Mouse (Mus musculus) limb, embryonic 10.5 days (tissue): ENCODE measurements around the gene Bcat1. TPM values are rescaled to one million over a fixed set of nuclear protein-coding genes. Genes with fewer than 3 reads are reported as not detected.

Experiments used
- DNase-seq: peaks from one replicate; pipeline ENCODE4 v3.0.0-alpha.2; 2017; ENCODE audit warnings: low spot score
- H3K27ac ChIP-seq: fragments of 300-500 bp; sonication (generic); 2 replicates; pipeline ENCODE4 v1.5.1; 2016; ENCODE audit warnings: mild to moderate bottlenecking
- H3K27me3 ChIP-seq: fragments of 300-500 bp; sonication (generic); 2 replicates; pipeline ENCODE4 v1.6.1; 2016; ENCODE audit warnings: low read depth, mild to moderate bottlenecking; ENCODE audit not compliant: poor library complexity, severe bottlenecking
- H3K36me3 ChIP-seq: fragments of 300-500 bp; sonication (generic); 2 replicates; pipeline ENCODE4 v1.6.1; 2016; ENCODE audit warnings: mild to moderate bottlenecking, moderate library complexity
- H3K4me1 ChIP-seq: fragments of 300-500 bp; sonication (generic); 2 replicates; pipeline ENCODE4 v1.6.1; 2016
- H3K4me3 ChIP-seq: fragments of 300-500 bp; sonication (generic); 2 replicates; pipeline ENCODE4 v1.5.1; 2016; ENCODE audit warnings: mild to moderate bottlenecking, moderate library complexity
- H3K9me3 ChIP-seq: fragments of 300-500 bp; sonication (generic); replicated peaks from 2 replicates; pipeline ENCODE4 v1.6.1; 2016; ENCODE audit warnings: mild to moderate bottlenecking
- WGBS: fragments of 180-500 bp; shearing (Covaris S2); methylation state at CpG from one replicate; pipeline ENCODE4 v1.1.7; 2016; 5-methylcytosine and 5-hydroxymethylcytosine counted together
- polyA plus RNA-seq: library from polyadenylated mRNA; unstranded; fragments of >200 nt; fragmentation: Nextera tagmentation; extraction: Ambion mirVana; gene quantifications from 2 replicates; pipeline ENCODE4 v1.2.1, GENCODE M21; 2016

Bcat1 gene
- polyA plus RNA-seq, 1 experiment from 2014 or later = 66.0 TPM

DNA sequence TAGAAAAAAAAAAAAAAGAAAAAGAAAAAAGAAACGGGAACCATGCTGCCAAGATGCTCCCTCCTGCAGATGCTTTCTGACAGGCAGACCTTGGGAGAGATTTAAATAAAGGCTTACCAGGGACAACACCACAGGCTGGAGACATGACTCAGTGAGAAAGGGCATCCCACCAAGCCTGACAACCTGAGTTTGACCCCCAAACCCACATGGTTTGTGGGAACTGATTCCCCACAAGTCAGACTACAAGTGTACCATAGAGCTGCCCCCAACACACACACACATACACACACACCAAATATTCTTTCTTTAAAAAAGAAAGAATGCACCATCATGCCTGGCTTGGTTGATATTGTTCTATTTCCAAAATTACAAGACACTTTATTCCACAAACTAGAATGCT is 11.9 kb downstream of the Bcat1 start:
- DNase-seq = no peak

DNA sequence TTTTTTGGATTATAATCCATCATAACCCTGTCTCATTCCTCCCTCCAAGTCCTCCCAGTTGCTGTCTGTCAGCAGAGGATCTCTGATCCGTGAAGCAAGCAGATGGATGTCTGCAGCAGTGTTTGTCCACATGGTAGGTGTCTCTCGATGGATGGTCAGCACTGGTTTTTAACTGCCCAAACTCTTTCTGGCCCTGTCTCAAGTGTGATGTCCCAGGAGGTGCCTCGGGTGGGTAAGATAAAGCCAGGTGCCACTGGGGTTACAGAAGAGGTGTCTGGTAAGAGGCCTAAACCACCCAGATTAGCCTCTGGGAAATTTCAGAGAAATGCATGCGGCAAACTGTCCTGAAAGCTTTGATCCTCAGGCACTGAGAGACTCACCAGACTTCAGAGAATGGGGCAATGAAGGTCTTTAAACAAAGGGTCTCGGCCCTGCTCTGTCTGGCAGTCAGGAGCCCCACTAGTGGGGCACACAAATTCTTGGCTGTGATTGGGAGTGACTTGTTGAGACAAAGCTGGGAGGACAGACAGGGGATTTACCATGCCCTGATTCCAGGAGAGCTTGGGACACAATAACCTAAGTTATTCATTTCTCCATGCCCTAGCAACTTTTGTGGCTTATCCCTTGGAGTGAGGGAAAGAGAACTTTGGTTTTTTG is 12.6 kb downstream of the Bcat1 start:
- no peaks in the 10 kb centered on the region for H3K27me3 ChIP-seq
- H3K4me3 ChIP-seq = no peak overlapping the region
- DNase-seq = no peak
- H3K36me3 ChIP-seq = no peaks in the 10 kb centered on the region
- H3K9me3 ChIP-seq = no peaks in the 10 kb centered on the region
- 0 out of 2 replicates have a peak overlapping the region, but pooled peaks have one; percentile 10 for H3K27ac ChIP-seq
- 17% methylated on average over 5 of the region's 5 CpGs for WGBS
- peaks cover 15% of the 10 kb centered on the region for H3K4me1 ChIP-seq

More for the DNA sequence above, 11.9 kb downstream of the Bcat1 start:
- 53% methylated on average over 1 of the region's 1 CpGs for WGBS
- Histone ChIP-seq H3K36me3 (0 out of 2 replicates have a peak, but pooled peaks cover under 1% of the 10 kb centered on the region), H3K4me1 (peaks cover 15% of the 10 kb centered on the region), H3K27me3 (no peaks in the 10 kb centered on the region), H3K9me3 (no peaks in the 10 kb centered on the region), H3K4me3 (no peak overlapping the region), H3K27ac (no peak overlapping the region)

DNA sequence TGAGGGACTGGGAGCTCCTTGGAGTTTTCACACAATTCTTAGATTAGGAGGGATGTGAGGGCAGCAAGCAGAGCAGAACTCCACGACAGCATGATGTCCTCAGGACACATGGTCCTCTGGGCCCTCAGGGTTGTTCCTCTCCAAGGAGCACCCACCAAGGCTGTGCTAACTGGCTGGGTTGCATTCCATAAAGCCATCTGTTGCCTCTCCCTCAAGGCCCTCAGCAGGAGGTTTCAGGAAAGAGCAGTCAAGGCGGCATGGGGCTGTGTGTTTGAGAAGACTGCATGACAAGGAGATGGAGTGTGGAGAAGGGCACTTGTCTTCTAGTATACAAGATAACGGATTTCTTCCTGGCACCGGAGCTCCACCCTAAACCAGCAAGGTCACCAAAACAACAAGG is 13.2 kb downstream of the Bcat1 start:
- Histone ChIP-seq H3K4me3 (no peak overlapping the region), H3K4me1 (peaks cover 15% of the 10 kb centered on the region), H3K36me3 (no peaks in the 10 kb centered on the region; the same call in 1 of the 2 replicates), H3K27me3 (no peaks in the 10 kb centered on the region), H3K27ac (0 out of 2 replicates have a peak overlapping the region, but pooled peaks have one; percentile 7), H3K9me3 (no peaks in the 10 kb centered on the region)
- WGBS = 50% methylated on average over 4 of the region's 4 CpGs
- no peak for DNase-seq

DNA sequence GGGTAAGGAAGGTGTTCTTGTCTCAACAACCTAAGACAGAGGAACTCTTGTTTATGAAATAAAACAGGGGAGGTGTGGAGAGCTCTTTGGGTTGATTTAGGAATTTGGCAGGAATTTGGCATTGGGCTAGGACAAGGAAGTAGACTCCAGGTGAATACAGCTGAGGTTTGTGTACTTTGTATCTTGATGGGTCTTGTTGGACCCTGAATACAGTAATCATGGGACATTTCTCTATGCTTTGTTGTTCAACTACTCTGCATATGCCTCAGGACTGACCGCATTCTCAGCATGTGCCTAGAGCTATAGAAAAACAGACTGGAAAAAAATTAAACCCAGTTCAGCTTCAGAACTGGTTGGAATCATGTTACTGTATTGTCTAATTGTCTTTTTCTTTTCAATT is 14.6 kb downstream of the Bcat1 start:
- Histone ChIP-seq H3K4me1 (peaks cover 14% of the 10 kb centered on the region), H3K27me3 (no peaks in the 10 kb centered on the region), H3K27ac (no peak overlapping the region), H3K4me3 (no peak overlapping the region), H3K36me3 (no peaks in the 10 kb centered on the region; the same call in 1 of the 2 replicates), H3K9me3 (no peaks in the 10 kb centered on the region)
- 93% methylated on average over 1 of the region's 1 CpGs for WGBS
- DNase-seq = no peak

DNA sequence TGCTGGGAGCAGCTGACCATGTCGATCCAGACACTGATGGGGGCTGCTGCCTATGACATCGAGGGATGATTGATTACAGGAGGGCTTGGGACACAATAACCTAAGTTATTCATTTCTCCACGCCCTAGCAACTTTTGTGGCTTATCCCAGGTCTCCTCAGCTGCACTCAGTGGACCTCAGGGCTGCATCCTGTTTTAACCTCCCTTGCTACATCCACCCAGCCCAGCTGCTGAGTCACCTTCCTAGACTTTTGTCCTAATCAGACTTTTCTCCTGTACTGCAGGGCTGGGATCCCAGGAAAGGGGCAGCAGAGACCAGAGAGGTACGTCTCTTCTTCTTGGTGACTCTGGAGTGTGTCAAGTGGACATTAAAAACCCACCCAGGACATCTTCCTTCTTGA is 19.9 kb downstream of the Bcat1 start:
- H3K27me3 ChIP-seq = no peaks in the 10 kb centered on the region
- peaks cover 10% of the 10 kb centered on the region for H3K4me1 ChIP-seq
- H3K36me3 ChIP-seq = peaks cover 5% of the 10 kb centered on the region; the same call in 1 of the 2 replicates
- WGBS = 79% methylated on average over 4 of the region's 4 CpGs
- no peaks in the 10 kb centered on the region for H3K9me3 ChIP-seq
- H3K27ac ChIP-seq = no peak overlapping the region
- no peak overlapping the region for H3K4me3 ChIP-seq
- DNase-seq = no peak

DNA sequence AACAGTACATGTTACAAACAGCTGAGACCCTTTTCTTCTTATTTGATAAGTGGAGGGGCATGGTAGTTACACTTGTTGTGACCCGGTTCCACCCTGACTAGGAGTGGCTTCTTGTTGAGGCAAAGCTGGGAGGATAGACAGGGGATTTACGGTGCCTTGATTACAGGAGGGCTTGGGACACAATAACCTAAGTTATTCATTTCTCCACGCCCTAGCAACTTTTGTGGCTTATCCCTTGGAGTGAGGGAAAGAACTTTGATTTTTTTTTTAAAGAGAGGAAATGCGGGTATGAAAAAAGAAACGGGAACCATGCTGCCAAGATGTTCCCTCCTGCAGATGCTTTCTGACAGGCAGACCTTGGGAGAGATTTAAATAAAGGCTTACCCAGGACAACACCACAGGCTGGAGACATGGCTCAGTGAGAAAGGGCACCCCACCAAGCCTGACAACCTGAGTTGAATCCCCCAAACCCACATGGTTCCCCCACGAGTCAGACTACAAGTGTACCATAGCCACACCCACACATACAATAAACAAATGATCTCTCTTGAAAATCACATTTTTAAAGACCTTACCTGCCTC is 20.6 kb downstream of the Bcat1 start:
- no peak for DNase-seq
- Histone ChIP-seq H3K36me3 (peaks cover 5% of the 10 kb centered on the region; the same call in 1 of the 2 replicates), H3K27me3 (no peaks in the 10 kb centered on the region), H3K4me3 (no peak overlapping the region), H3K4me1 (peaks cover 10% of the 10 kb centered on the region), H3K27ac (no peak overlapping the region), H3K9me3 (no peaks in the 10 kb centered on the region)
- 79% methylated on average over 6 of the region's 6 CpGs for WGBS

DNA sequence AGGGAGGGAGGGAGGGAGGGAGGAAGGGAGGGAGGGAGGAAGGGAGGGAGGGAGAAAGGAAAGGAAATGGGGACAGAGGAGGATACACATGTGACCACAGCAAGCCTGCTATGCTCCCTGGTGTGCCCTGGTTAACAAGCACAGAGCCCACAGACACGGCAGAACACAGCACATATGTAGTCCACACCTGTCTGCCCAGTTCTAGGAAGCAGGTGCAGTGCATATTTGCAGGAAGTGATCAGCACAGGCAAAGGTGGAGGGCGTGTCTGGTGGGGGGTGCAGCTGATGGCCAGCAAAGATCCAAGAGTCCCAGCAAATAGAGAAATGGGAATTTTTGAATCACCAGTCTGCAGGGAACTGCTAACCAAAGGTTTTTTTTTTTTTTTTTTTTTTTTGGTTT is 23.3 kb downstream of the Bcat1 start:
- H3K4me1 ChIP-seq = peaks cover 30% of the 10 kb centered on the region
- no peak for DNase-seq
- H3K36me3 ChIP-seq = peaks cover 5% of the 10 kb centered on the region; the same call in 1 of the 2 replicates
- peaks cover 13% of the 10 kb centered on the region; the same call in 1 of the 2 replicates for H3K27me3 ChIP-seq
- H3K4me3 ChIP-seq = no peak overlapping the region
- H3K9me3 ChIP-seq = no peaks in the 10 kb centered on the region
- 92% methylated on average over 2 of the region's 2 CpGs for WGBS
- no peak overlapping the region for H3K27ac ChIP-seq

DNA sequence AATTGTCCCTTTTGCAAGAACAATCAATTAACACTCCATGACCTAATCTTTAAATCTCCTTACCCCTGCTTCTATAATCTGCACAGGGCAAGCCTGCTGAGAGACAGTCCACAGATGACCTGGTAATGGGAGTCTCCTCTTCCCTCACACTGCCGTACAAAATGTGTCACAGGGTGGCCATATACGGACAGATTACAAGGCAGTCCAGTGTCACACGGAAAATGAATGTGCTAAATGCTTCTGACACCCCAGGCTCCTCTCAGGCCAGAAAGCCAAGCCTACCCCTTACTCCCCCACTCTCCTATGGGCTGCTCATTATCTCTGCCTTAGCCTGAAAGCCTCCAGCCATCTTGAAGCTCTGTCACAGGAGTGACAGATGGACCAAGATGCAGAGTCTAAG is 25.1 kb downstream of the Bcat1 start:
- H3K4me1 ChIP-seq = peaks cover 40% of the 10 kb centered on the region
- H3K36me3 ChIP-seq = peaks cover 5% of the 10 kb centered on the region; the same call in 1 of the 2 replicates
- no peak overlapping the region for H3K27ac ChIP-seq
- WGBS = 34% methylated on average over 3 of the region's 3 CpGs
- H3K27me3 ChIP-seq = peaks cover 13% of the 10 kb centered on the region; the same call in 1 of the 2 replicates
- no peak for DNase-seq
- H3K4me3 ChIP-seq = no peak overlapping the region
- no peaks in the 10 kb centered on the region for H3K9me3 ChIP-seq

DNA sequence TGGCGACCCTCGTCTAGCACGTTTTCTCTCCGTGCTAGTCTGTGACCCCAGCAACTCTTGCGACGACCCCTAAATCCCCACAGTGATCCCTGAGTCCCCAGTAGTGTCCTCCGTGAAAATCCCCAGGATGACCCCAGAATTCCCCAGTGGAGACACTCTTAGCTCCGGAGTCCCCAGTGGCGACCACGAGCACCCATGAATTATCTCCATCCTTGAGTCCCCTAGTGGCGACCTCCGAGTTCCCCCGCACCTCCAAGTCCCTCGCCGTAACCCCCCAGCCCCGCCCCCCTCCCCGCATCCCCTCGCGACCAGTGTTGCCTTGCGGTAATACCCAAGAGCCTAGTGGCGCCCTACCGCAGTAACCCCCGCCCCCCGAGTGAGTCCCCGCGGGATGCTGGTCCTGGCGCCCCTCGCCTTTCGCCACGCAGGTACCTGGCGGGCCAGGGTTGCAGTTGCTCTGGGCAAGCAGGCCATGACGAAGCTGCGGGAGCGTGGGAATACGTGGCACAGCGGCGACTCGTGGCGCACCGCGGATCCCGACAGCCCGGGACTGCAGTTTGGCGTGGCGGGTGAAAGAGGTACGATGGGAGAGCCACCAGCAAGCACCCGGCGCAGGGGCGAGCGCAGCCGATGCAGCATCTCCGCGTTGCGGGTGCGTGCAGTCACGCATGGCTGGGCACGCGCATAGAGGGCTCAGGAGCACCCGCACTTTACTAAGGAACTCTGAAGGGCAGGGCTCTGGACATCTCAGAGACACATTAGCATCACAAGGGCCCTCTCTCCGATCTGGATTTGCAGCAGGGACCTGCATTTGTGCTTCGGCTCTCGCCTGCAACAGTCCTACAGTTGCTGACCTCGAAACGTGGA is 27.6 kb downstream of the Bcat1 start:
- Histone ChIP-seq H3K9me3 (no peaks in the 10 kb centered on the region), H3K36me3 (peaks cover 2% of the 10 kb centered on the region; the same call in 1 of the 2 replicates), H3K4me1 (peaks cover 35% of the 10 kb centered on the region), H3K27ac (peak overlapping the region; percentile 77), H3K27me3 (peaks cover 13% of the 10 kb centered on the region; the same call in 1 of the 2 replicates), H3K4me3 (peak overlapping the region; percentile 64)
- 15% methylated on average over 64 of the region's 64 CpGs for WGBS
- peak; percentile 63 for DNase-seq

DNA sequence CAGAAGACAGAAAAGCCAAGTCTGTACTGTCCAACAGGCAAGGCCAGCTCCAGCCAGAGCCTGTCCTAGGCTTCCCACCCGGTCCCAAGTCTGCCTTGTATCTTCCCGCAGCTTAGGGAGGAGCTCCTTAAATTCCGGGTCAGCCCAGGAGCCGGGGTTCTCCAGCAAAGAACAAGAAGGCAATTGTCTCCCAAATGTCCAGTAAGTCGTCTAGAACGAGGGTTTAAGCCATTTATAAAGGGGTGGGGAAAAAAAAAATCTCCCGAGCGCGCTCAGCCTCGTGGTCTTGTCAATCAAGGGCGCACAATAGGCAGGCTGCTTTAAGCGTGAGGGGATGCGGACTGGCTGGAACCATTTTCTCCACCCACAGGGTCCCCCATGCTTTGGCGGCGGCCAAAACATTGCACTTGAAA is 28.5 kb downstream of the Bcat1 start:
- Histone ChIP-seq H3K9me3 (no peaks in the 10 kb centered on the region), H3K36me3 (0 out of 2 replicates have a peak, but pooled peaks cover 3% of the 10 kb centered on the region), H3K4me1 (peaks cover 40% of the 10 kb centered on the region), H3K27me3 (peaks cover 13% of the 10 kb centered on the region; the same call in 1 of the 2 replicates), H3K4me3 (peak overlapping the region; percentile 64), H3K27ac (peak overlapping the region; percentile 77)
- 46% methylated on average over 15 of the region's 15 CpGs for WGBS
- peak; percentile 56 for DNase-seq

DNA sequence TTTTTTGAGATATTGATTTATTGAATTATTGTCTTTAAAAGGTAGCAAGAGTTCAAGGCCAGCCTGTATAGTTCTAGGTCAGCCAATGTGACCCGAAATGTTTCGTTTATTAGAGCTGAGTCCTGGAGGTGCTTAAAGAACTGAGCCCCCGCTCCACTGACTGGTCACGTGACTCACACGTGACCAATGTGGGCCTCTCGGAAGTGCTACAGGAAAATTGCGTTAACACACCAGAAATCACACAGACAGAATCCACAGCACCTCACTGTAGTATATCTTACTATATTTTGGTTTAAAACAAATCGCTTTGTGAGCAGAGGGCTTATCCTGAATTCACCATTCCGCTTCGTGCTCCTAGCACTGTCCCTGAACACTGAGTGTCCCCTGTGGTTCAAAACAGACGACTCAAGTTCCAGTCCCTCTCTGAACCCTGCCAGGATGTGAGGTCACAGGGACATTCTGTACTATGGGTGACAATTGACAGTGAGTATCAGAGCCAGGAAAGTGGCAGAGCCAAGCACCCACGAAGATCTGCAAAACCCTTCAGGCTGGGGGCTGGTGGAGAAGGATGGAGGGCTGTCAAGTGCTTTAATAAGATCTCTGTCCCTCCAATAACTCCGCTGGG is 29.6 kb downstream of the Bcat1 start:
- Histone ChIP-seq H3K4me1 (peaks cover 43% of the 10 kb centered on the region), H3K36me3 (0 out of 2 replicates have a peak, but pooled peaks cover 3% of the 10 kb centered on the region), H3K27ac (no peak overlapping the region; the same call in 1 of the 2 replicates), H3K27me3 (peaks cover 13% of the 10 kb centered on the region; the same call in 1 of the 2 replicates), H3K9me3 (no peaks in the 10 kb centered on the region), H3K4me3 (no peak overlapping the region)
- DNase-seq = no peak
- whole genome bisulfite sequencing = 91% methylated on average over 13 of the region's 13 CpGs

DNA sequence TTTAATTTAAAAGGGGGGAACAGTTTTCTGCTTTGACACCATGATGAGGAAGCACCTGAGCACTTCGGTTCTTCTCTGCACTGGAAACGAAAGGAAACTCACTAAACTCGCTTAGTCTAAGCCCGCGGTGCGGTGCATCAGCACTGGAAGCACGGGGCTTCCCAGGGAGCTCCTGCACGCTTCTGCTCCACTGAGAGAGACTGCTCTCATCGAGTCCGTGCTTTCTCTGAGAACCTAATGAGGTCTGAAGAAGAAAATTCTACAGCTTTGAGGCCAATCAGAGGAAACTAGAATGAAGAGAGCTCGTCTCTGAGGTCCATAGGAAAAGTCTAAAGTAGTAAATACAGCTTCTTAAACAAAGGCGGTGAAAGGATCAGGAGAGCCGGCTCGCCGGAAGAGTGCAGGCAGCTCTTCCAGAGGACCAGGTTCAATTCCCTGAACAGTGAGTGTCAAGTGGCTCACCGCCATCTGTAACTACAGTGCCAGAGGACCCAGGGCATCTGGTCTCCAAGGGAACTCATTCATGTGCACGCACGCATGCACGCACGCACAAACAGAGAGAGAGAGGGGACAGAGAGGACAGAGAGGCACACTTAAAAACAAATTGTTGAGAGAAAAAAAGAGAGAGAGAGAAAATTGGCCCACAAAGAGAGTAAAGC is 30.9 kb downstream of the Bcat1 start:
- H3K4me3 ChIP-seq = no peak overlapping the region
- H3K27me3 ChIP-seq = peaks cover 13% of the 10 kb centered on the region; the same call in 1 of the 2 replicates
- H3K27ac ChIP-seq = no peak overlapping the region
- H3K9me3 ChIP-seq = no peaks in the 10 kb centered on the region
- 94% methylated on average over 20 of the region's 20 CpGs for WGBS
- H3K36me3 ChIP-seq = 0 out of 2 replicates have a peak, but pooled peaks cover 3% of the 10 kb centered on the region
- H3K4me1 ChIP-seq = peaks cover 52% of the 10 kb centered on the region
- DNase-seq = no peak
